Mouse (Mus musculus): ENCODE measurements around the gene Dnajb12. TPM values are rescaled to one million over a fixed set of nuclear protein-coding genes. Genes with fewer than 3 reads are reported as not detected.
A peak's percentile ranks its signal among the peaks of the same experiment; 100 is the strongest.

Gene Dnajb12
- polyA plus RNA-seq, 1 experiment from 2014 or later = 24.8 TPM

- H3K27me3 ChIP-seq = no peaks in the 10 kb centered on the region
- peaks cover 17% of the 10 kb centered on the region; the same call in 1 of the 2 replicates for H3K36me3 ChIP-seq
- peaks cover 11% of the 10 kb centered on the region for H3K4me1 ChIP-seq
- H3K9me3 ChIP-seq (replicated peaks) = no peaks in the 10 kb centered on the region
- no peak overlapping the region for H3K9ac ChIP-seq
- H3K27ac ChIP-seq (replicated peaks) = no peak overlapping the region
- WGBS = 100% methylated on average over 1 of the region's 1 CpGs
- no peak overlapping the region for H3K4me3 ChIP-seq (replicated peaks)
- H3K4me2 ChIP-seq (replicated peaks) = no peak overlapping the region
- ATAC-seq (ENCODE audit: insufficient number of reproducible peaks, low FRiP score, low TSS enrichment, low read depth) = no peak
Observed at GRCm38 (mm10) chr10:59886081-59886466, 6.7 kb downstream of the Dnajb12 start.

GRCm38 (mm10) chr10:59887432-59887831 is 8.1 kb downstream of the Dnajb12 start:
- H3K36me3 ChIP-seq = peaks cover 29% of the 10 kb centered on the region
- H3K27me3 ChIP-seq = no peaks in the 10 kb centered on the region
- H3K4me1 ChIP-seq = 0 out of 2 replicates have a peak, but pooled peaks cover 10% of the 10 kb centered on the region
- ATAC-seq (ENCODE audit: insufficient number of reproducible peaks, low FRiP score, low TSS enrichment, low read depth) = no peak
- H3K4me3 ChIP-seq (replicated peaks) = no peak overlapping the region
- no peaks in the 10 kb centered on the region for H3K9me3 ChIP-seq (replicated peaks)
- no peak overlapping the region for H3K4me2 ChIP-seq (replicated peaks)
- WGBS = 83% methylated on average over 5 of the region's 5 CpGs
- no peak overlapping the region for H3K27ac ChIP-seq (replicated peaks)
- no peak overlapping the region for H3K9ac ChIP-seq

GRCm38 (mm10) chr10:59889339-59889738 is 10.0 kb downstream of the Dnajb12 start:
- H3K9ac ChIP-seq = no peak overlapping the region
- H3K4me1 ChIP-seq = 0 out of 2 replicates have a peak, but pooled peaks cover 8% of the 10 kb centered on the region
- no peak for ATAC-seq (ENCODE audit: insufficient number of reproducible peaks, low FRiP score, low TSS enrichment, low read depth)
- H3K9me3 ChIP-seq (replicated peaks) = no peaks in the 10 kb centered on the region
- no peak overlapping the region for H3K27ac ChIP-seq (replicated peaks)
- H3K27me3 ChIP-seq = no peaks in the 10 kb centered on the region
- H3K4me3 ChIP-seq (replicated peaks) = no peak overlapping the region
- H3K36me3 ChIP-seq = peaks cover 37% of the 10 kb centered on the region
- WGBS = 88% methylated on average over 7 of the region's 7 CpGs
- no peak overlapping the region for H3K4me2 ChIP-seq (replicated peaks)

- WGBS = 73% methylated on average over 15 of the region's 15 CpGs
- no peak overlapping the region for H3K9ac ChIP-seq
- ATAC-seq (ENCODE audit: insufficient number of reproducible peaks, low FRiP score, low TSS enrichment, low read depth) = no peak
- H3K36me3 ChIP-seq = peaks cover 41% of the 10 kb centered on the region
- H3K4me3 ChIP-seq (replicated peaks) = no peak overlapping the region
- H3K4me2 ChIP-seq (replicated peaks) = no peak overlapping the region
- peaks cover 15% of the 10 kb centered on the region for H3K4me1 ChIP-seq
- no peaks in the 10 kb centered on the region for H3K27me3 ChIP-seq
- H3K9me3 ChIP-seq (replicated peaks) = no peaks in the 10 kb centered on the region
- no peak overlapping the region for H3K27ac ChIP-seq (replicated peaks)
Observed at GRCm38 (mm10) chr10:59889953-59890751, 10.8 kb downstream of the Dnajb12 start.

DNA sequence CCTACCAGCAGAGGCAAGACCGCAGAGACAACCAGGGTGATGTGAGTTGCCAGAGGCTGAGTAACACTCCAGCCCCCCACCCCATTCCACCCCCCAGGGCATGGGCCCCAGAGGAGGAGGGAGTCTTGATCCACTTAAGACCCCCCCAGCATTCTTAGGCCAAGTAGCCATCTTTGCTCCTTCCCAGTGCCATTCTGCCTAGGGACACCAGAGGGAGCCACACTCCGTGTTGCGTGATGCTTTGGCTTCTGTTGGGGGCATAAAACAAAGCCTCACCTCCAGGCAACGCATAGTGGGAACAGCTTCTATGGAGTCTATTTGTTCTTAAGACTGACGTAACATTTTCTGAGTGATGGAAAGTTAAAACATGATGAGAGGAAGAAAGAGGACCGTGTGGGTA is 13.6 kb downstream of the Dnajb12 start:
- no peak for ATAC-seq (ENCODE audit: insufficient number of reproducible peaks, low FRiP score, low TSS enrichment, low read depth)

DNA sequence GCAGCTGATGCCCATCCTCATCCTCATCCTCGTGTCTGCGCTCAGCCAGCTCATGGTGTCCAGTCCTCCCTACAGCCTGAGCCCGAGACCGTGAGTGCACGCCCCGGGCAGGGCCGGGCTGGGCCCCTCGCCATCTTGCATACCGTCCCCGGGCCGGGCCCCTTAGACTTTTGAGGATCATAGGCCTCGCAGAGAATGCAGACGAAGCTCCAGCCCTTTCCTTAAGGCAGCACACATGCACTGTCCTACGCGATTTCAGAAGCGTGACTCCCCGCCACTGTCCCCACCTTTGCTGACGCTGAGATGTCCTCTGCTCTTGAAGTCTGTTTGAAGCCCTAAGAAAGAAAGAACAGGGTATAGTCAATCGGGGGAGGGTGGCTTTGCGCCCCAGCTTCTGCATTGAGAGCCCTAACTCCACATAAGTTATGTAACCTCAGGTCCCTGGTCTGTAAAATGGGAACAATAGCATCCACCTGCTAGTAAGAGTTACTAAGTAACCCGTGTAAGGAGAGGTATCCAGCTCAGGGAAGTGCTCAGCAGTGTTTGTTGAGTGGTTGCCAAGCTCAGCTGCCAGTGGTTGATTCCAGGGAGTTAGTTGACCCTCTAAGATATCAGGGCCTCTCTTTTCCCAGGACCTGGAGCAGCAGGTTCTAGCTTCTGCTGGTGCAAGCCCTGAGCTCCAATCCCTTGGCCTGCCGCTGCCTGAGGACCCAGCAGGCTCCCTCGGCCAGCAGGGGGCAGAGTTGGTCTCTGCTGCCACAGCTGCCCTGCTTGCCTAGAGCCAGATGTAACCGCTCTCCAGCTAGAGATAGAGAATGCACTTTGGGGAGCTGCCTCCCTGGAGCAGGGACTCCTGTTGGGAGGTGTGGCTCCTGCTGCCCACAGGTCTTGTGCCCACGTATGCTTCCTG is 15.2 kb downstream of the Dnajb12 start:
- Histone ChIP-seq H3K4me1 (peaks cover 46% of the 10 kb centered on the region), H3K36me3 (peaks cover 69% of the 10 kb centered on the region), H3K27ac (replicated peaks) (0 out of 2 replicates have a peak overlapping the region, but pooled peaks have one; percentile 22), H3K27me3 (no peaks in the 10 kb centered on the region), H3K4me2 (replicated peaks) (no peak overlapping the region), H3K4me3 (replicated peaks) (no peak overlapping the region), H3K9me3 (replicated peaks) (no peaks in the 10 kb centered on the region), H3K9ac (no peak overlapping the region)
- 79% methylated on average over 25 of the region's 25 CpGs for WGBS
- no peak for ATAC-seq (ENCODE audit: insufficient number of reproducible peaks, low FRiP score, low TSS enrichment, low read depth)

More for the DNA sequence above, 13.6 kb downstream of the Dnajb12 start:
- no peak overlapping the region for H3K27ac ChIP-seq (replicated peaks)
- no peak overlapping the region for H3K4me3 ChIP-seq (replicated peaks)
- no peaks in the 10 kb centered on the region for H3K9me3 ChIP-seq (replicated peaks)
- H3K4me1 ChIP-seq = peaks cover 31% of the 10 kb centered on the region
- H3K36me3 ChIP-seq = peaks cover 66% of the 10 kb centered on the region
- H3K4me2 ChIP-seq (replicated peaks) = no peak overlapping the region
- no peaks in the 10 kb centered on the region for H3K27me3 ChIP-seq
- WGBS = 29% methylated on average over 6 of the region's 6 CpGs
- no peak overlapping the region for H3K9ac ChIP-seq

DNA sequence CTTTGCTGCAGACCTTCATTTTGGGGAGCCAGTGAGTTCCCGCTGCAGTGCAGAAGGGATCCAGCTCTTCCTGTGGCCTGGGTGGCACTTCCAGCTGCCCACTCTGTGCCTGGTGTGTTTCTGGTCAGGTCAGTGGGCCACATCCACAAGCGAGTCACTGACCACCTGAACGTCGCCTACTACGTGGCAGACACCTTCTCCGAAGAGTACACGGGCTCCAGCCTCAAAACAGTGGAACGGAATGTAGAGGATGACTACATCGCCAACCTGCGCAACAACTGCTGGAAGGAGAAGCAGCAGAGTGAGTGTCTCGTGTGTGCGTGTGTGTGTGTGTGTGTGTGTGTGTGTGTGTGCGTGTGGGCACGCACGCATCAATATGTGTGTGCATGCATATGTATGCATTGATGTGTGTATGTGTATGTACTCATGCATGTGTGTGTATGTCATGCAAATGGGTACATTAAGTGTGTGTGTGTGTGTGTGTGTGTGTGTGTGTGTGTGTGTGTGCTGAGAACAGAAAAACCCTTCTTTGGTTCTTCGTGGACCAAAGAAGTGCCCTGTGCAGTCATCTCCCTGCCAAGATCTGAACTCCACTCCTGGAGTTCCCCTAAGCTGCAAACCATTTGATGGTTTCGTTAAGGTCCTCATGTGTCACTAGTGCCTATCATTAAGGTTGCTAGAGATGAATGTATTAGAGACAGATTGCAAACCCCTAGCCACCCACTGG is 16.3 kb downstream of the Dnajb12 start:
- no peak overlapping the region for H3K4me3 ChIP-seq (replicated peaks)
- H3K4me2 ChIP-seq (replicated peaks) = no peak overlapping the region
- no peak overlapping the region for H3K9ac ChIP-seq
- H3K36me3 ChIP-seq = peaks cover 67% of the 10 kb centered on the region
- no peaks in the 10 kb centered on the region for H3K9me3 ChIP-seq (replicated peaks)
- no peak overlapping the region for H3K27ac ChIP-seq (replicated peaks)
- H3K27me3 ChIP-seq = no peaks in the 10 kb centered on the region
- no peak for ATAC-seq (ENCODE audit: insufficient number of reproducible peaks, low FRiP score, low TSS enrichment, low read depth)
- WGBS = 91% methylated on average over 17 of the region's 17 CpGs
- peaks cover 58% of the 10 kb centered on the region for H3K4me1 ChIP-seq

DNA sequence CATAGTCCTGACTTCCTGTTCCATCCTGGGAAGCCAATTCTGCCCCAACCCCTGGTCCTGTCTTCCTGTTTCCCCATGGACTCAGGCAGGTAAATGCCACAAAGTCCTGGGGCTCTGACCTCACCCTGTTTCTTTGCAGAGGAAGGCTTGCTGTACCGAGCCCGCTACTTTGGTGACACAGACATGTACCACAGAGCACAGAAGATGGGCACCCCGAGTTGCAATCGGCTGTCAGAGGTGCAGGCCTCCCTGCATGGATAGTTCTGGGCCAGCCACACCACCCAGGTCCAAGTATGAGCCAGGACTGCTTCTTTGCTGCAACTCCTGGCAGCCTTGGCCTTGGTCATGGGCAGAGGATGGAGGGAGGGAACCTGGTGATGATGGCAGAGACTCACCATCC is 16.9 kb downstream of the Dnajb12 start:
- Histone ChIP-seq H3K36me3 (peaks cover 62% of the 10 kb centered on the region), H3K27me3 (no peaks in the 10 kb centered on the region), H3K9ac (no peak overlapping the region), H3K4me2 (replicated peaks) (no peak overlapping the region), H3K4me3 (replicated peaks) (no peak overlapping the region), H3K9me3 (replicated peaks) (no peaks in the 10 kb centered on the region), H3K27ac (replicated peaks) (peak overlapping the region; percentile 74; the same call in 1 of the 2 replicates), H3K4me1 (peaks cover 63% of the 10 kb centered on the region)
- no peak for ATAC-seq (ENCODE audit: insufficient number of reproducible peaks, low FRiP score, low TSS enrichment, low read depth)
- WGBS = over 99% methylated on average over 4 of the region's 4 CpGs

GRCm38 (mm10) chr10:59896911-59897331 is 17.6 kb downstream of the Dnajb12 start:
- no peak overlapping the region for H3K4me2 ChIP-seq (replicated peaks)
- no peak for ATAC-seq (ENCODE audit: insufficient number of reproducible peaks, low FRiP score, low TSS enrichment, low read depth)
- peaks cover 70% of the 10 kb centered on the region for H3K4me1 ChIP-seq
- H3K27ac ChIP-seq (replicated peaks) = peak overlapping the region; percentile 74
- no peak overlapping the region for H3K4me3 ChIP-seq (replicated peaks)
- no peaks in the 10 kb centered on the region for H3K9me3 ChIP-seq (replicated peaks)
- no peaks in the 10 kb centered on the region for H3K27me3 ChIP-seq
- H3K9ac ChIP-seq = no peak overlapping the region
- 49% methylated on average over 3 of the region's 3 CpGs for WGBS
- peaks cover 55% of the 10 kb centered on the region for H3K36me3 ChIP-seq

GRCm38 (mm10) chr10:59897511-59897910 is 18.2 kb downstream of the Dnajb12 start:
- no peaks in the 10 kb centered on the region for H3K9me3 ChIP-seq (replicated peaks)
- peak overlapping the region; percentile 74 for H3K27ac ChIP-seq (replicated peaks)
- 39% methylated on average over 5 of the region's 5 CpGs for WGBS
- peaks cover 50% of the 10 kb centered on the region for H3K36me3 ChIP-seq
- H3K4me2 ChIP-seq (replicated peaks) = no peak overlapping the region
- H3K9ac ChIP-seq = no peak overlapping the region
- peaks cover 76% of the 10 kb centered on the region for H3K4me1 ChIP-seq
- H3K4me3 ChIP-seq (replicated peaks) = no peak overlapping the region
- H3K27me3 ChIP-seq = no peaks in the 10 kb centered on the region
- no peak for ATAC-seq (ENCODE audit: insufficient number of reproducible peaks, low FRiP score, low TSS enrichment, low read depth)

Measured in embryonic facial prominence, embryonic 15.5 days (tissue).